7 mouse cellular contexts compared by ENCODE assay signal in genomic region chr10:121473723-121474215, GRCm38 (mm10). TPM values are rescaled to one million over a fixed set of nuclear protein-coding genes. Genes with fewer than 3 reads are reported as not detected.
DNase-seq lines count a peak whose midpoint lies in the region; ATAC-seq and TF ChIP-seq lines count a peak whose summit lies in the region.

No protein-coding gene starts in this region.

- TF ChIP-seq CTCF in lung, postnatal 0 days (IDR thresholded peaks at IDR 0.05), result no peak
- no peak for TF ChIP-seq CTCF in cerebellum, adult 2 months (IDR thresholded peaks at IDR 0.05; ENCODE audit: borderline replicate concordance, insufficient read depth, low read depth, low read length)

- H3K4me1 ChIP-seq in hindbrain, embryonic 13.5 days (replicated peaks), result peaks cover 42% of the 10 kb centered on the region
- H3K4me1 ChIP-seq in lung, postnatal 0 days (ENCODE audit: insufficient read depth, low read depth, low read length), result peaks cover 25% of the 10 kb centered on the region
- H3K4me1 ChIP-seq in stomach, embryonic 15.5 days, result peaks cover 48% of the 10 kb centered on the region
- no peaks in the 10 kb centered on the region for H3K4me1 ChIP-seq in cerebellum, adult 2 months (ENCODE audit: control insufficient read depth, insufficient read depth, low read length)

- 70% methylated on average over 12 of the region's 12 CpGs for WGBS in hindbrain, embryonic 13.5 days
- 14% methylated on average over 12 of the region's 12 CpGs for WGBS in lung, postnatal 0 days
- 30% methylated on average over 12 of the region's 12 CpGs for WGBS in stomach, embryonic 15.5 days
- WGBS in cerebellum, adult 2 months, result 76% methylated on average over 12 of the region's 12 CpGs

- peak; percentile 75 for ATAC-seq in CD4-positive, CD25-positive, alpha-beta regulatory T cell, adult 4 months
- no peak for ATAC-seq in hindbrain, embryonic 13.5 days (ENCODE audit: low FRiP score)
- ATAC-seq in lung, postnatal 0 days, result 0 out of 2 replicates have a peak, but pooled peaks have one; percentile 8
- ATAC-seq in stomach, embryonic 15.5 days (ENCODE audit: insufficient read depth, low FRiP score, low read depth), result no peak

- TF ChIP-seq EP300 in lung, postnatal 0 days (IDR thresholded peaks at IDR 0.05), result peak; percentile 44; the same call in 1 of the 2 replicates

- TF ChIP-seq POLR2A in cerebellum, adult 2 months (IDR thresholded peaks at IDR 0.05; ENCODE audit: borderline replicate concordance, insufficient read depth, low read length), result no peak

- H3K27ac ChIP-seq in hindbrain, embryonic 13.5 days, result no peak overlapping the region
- peak overlapping the region; percentile 90 for H3K27ac ChIP-seq in lung, postnatal 0 days (ENCODE audit: low read length)
- peak overlapping the region; percentile 89 for H3K27ac ChIP-seq in stomach, embryonic 15.5 days
- H3K27ac ChIP-seq in cerebellum, adult 2 months (ENCODE audit: insufficient read depth, low read length), result no peak overlapping the region

- no peaks in the 10 kb centered on the region for H3K36me3 ChIP-seq in hindbrain, embryonic 13.5 days
- H3K36me3 ChIP-seq in lung, postnatal 0 days (ENCODE audit: insufficient read depth, low read length), result no peaks in the 10 kb centered on the region
- H3K36me3 ChIP-seq in stomach, embryonic 15.5 days, result no peaks in the 10 kb centered on the region

- H3K9ac ChIP-seq in hindbrain, embryonic 13.5 days, result no peak overlapping the region
- peak overlapping the region; percentile 89 for H3K9ac ChIP-seq in lung, postnatal 0 days (replicated peaks; ENCODE audit: low read depth)
- no peak overlapping the region for H3K9ac ChIP-seq in stomach, embryonic 15.5 days

- H3K27me3 ChIP-seq in hindbrain, embryonic 13.5 days, result peaks cover 27% of the 10 kb centered on the region
- H3K27me3 ChIP-seq in lung, postnatal 0 days (replicated peaks; ENCODE audit: insufficient read depth, low read length), result no peaks in the 10 kb centered on the region
- no peaks in the 10 kb centered on the region for H3K27me3 ChIP-seq in stomach, embryonic 15.5 days (replicated peaks)
- H3K27me3 ChIP-seq in cerebellum, adult 2 months (ENCODE audit: control insufficient read depth, insufficient read depth, low read length), result peaks cover 1% of the 10 kb centered on the region; the same call in 1 of the 2 replicates

- H3K9me3 ChIP-seq in hindbrain, embryonic 13.5 days, result no peaks in the 10 kb centered on the region
- H3K9me3 ChIP-seq in lung, postnatal 0 days (ENCODE audit: low read length), result no peaks in the 10 kb centered on the region
- no peaks in the 10 kb centered on the region for H3K9me3 ChIP-seq in stomach, embryonic 15.5 days

- H3K4me2 ChIP-seq in hindbrain, embryonic 13.5 days, result peak overlapping the region; percentile 96
- H3K4me2 ChIP-seq in lung, postnatal 0 days (replicated peaks; ENCODE audit: low read depth, low read length), result peak overlapping the region; percentile 76
- peak overlapping the region; percentile 80 for H3K4me2 ChIP-seq in stomach, embryonic 15.5 days

- DNase-seq in B cell, adult 2 months, result peak; percentile 64 to 74
- peak; percentile 82 for DNase-seq in lung, postnatal 0 days (ENCODE audit: low spot score)
- no peak for DNase-seq in cerebellum, adult 2 months
- no peak for DNase-seq in adrenal gland, adult 18-20 months (ENCODE audit: low spot score in 2 of 2)

- no peak overlapping the region; the same call in 1 of the 2 replicates for H3K4me3 ChIP-seq in hindbrain, embryonic 13.5 days
- H3K4me3 ChIP-seq in lung, postnatal 0 days (ENCODE audit: low read depth, low read length), result peak overlapping the region; percentile 90
- H3K4me3 ChIP-seq in stomach, embryonic 15.5 days (replicated peaks), result peak overlapping the region; percentile 83
- no peak overlapping the region for H3K4me3 ChIP-seq in cerebellum, adult 2 months (replicated peaks; ENCODE audit: insufficient read depth, low read depth, low read length)

RNA-seq across cellular contexts. Expression of gene Rassf3, which starts 2.4 kb away (rescaled TPM):
- 1 to 10 TPM; 5.4 to 5.5 TPM for polyA plus RNA-seq in CD4-positive, CD25-positive, alpha-beta regulatory T cell, adult 4 months (2017; shearing (Covaris generic))
- 5.2 and 5.3 TPM in 2 replicates for polyA plus RNA-seq in hindbrain, embryonic 13.5 days (2015; fragmentation: Nextera tagmentation; extraction: Ambion mirVana)
- 22.9 and 26.4 TPM in 2 replicates for polyA plus RNA-seq in lung, postnatal 0 days (2015; fragmentation: Nextera tagmentation; extraction: Ambion mirVana)
- polyA plus RNA-seq in stomach, embryonic 15.5 days (2015; fragmentation: Nextera tagmentation; extraction: Ambion mirVana), result 22.4 and 25.7 TPM in 2 replicates
- 16.5 and 17.8 TPM in 2 replicates for polyA plus RNA-seq in cerebellum, adult 2 months (2012; rRNA removed)
- 10 to 100 TPM; 39.2 to 44.8 TPM for total RNA-seq in adrenal gland, adult 18-20 months (2021)

Comparison
In these comparisons a context has a peak if more than half of its experiments do, and no peak if none do; other contexts are left out.
1. DNase-seq: peak in B cell, adult 2 months (2 of 2) and lung, postnatal 0 days (single experiment); none in cerebellum, adult 2 months (0 of 2) and adrenal gland, adult 18-20 months (0 of 2).
2. ATAC-seq: peak in CD4-positive, CD25-positive, alpha-beta regulatory T cell, adult 4 months (single experiment) and lung, postnatal 0 days (single experiment); none in hindbrain, embryonic 13.5 days (single experiment) and stomach, embryonic 15.5 days (single experiment).
3. H3K27ac ChIP-seq: peak in lung, postnatal 0 days (single experiment) and stomach, embryonic 15.5 days (single experiment); none in hindbrain, embryonic 13.5 days (single experiment) and cerebellum, adult 2 months (single experiment).
4. H3K4me3 ChIP-seq: peak in lung, postnatal 0 days (single experiment) and stomach, embryonic 15.5 days (single experiment); none in hindbrain, embryonic 13.5 days (single experiment) and cerebellum, adult 2 months (single experiment).
5. Peak in every context shown above with its lines, with median percentiles within 50 percentile points of each other: H3K4me2 ChIP-seq.